Mouse (Mus musculus): Measurements from ENCODE around the gene 4930519P11Rik. TPM values are rescaled to one million over a fixed set of nuclear protein-coding genes. Genes with fewer than 3 reads are reported as not detected.

Gene 4930519P11Rik
- polyA plus RNA-seq, 1 experiment: 1.4 TPM

DNA sequence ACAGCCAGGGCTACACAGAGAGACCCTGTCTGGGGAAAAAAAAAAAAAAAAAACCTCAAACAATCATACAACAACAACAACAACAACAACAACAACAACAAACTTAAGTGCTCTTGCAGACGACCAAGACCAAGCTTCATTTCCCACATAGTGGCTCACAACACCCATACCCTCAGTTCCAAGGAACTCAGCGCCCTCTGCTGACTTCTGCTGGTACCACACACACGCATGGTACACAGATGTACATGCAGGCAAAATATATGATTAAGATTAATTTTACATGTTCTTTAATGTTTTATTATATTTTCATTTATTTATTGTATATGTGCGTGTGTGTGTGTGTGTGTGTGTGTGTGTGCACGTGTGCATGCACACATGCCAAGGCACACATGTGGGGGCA lies 26.8 kb downstream of the 4930519P11Rik start:
- DNase-seq (ENCODE audit: low read depth in 1 of 2, low spot score in 2 of 2): peak in 1 of 2 experiments; percentile 16
- H3K27me3 ChIP-seq (ENCODE audit: control insufficient read depth, insufficient read depth, low read length): no peaks in the 10 kb centered on the region
- 84% methylated on average over 5 of the region's 5 CpGs for WGBS

DNA sequence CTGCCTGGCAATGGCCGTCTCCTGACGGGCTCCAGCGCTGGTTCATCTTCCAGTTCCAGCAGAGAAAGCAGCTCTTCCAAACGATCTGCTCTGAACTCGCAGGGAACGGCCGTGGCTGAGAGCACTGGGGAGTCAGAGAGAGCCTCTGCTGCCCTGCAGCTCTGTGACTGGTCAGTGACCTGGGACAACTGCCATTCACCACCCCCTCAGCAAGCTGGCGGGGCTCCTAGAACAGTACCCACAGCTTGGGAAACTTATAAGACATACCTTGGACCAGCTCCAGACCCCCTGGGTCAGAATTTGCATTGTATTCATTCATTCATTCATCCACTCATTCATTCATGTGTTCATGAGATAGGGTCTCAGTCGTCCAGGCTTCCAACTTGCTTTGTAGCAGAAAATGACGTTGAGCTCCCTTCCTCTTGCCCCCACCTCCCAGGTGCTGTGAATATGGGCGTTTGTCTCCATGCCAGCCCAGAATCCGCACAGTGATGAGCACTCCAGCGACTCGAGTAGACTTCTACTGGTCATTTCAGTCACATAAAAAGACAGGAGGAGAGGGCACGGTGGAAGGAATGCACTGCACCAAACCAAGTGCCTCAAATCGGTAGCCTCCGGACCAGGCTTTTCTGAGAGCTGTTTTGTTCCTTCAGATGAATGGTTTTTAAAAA lies 28.2 kb downstream of the 4930519P11Rik start:
- WGBS: 85% methylated on average over 17 of the region's 17 CpGs
- H3K4me3 ChIP-seq (ENCODE audit: extremely low read depth, insufficient read depth, insufficient read length): no peak overlapping the region
- TF ChIP-seq CTCF (IDR thresholded peaks at IDR 0.05; ENCODE audit: extremely low read depth, insufficient read depth, insufficient read length, insufficient replicate concordance) (no peak), POLR2A (IDR thresholded peaks at IDR 0.05; ENCODE audit: low read depth, low read length) (no peak)
- no peaks in the 10 kb centered on the region for H3K27me3 ChIP-seq (ENCODE audit: control insufficient read depth, insufficient read depth, low read length)
- H3K27ac ChIP-seq (ENCODE audit: insufficient read depth, low read length): no peak overlapping the region
- peaks cover 7% of the 10 kb centered on the region for H3K36me3 ChIP-seq (ENCODE audit: control insufficient read depth, insufficient read depth, low read length)
- no peaks in the 10 kb centered on the region for H3K4me1 ChIP-seq (ENCODE audit: control insufficient read depth, insufficient read depth, insufficient read length)
- no peak for DNase-seq (ENCODE audit: low read depth in 1 of 2, low spot score in 2 of 2)

More for the DNA sequence above, 26.8 kb downstream of the 4930519P11Rik start:
- peaks cover 7% of the 10 kb centered on the region for H3K36me3 ChIP-seq (ENCODE audit: control insufficient read depth, insufficient read depth, low read length)
- no peak overlapping the region for H3K27ac ChIP-seq (ENCODE audit: insufficient read depth, low read length)
- TF ChIP-seq CTCF (IDR thresholded peaks at IDR 0.05; ENCODE audit: extremely low read depth, insufficient read depth, insufficient read length, insufficient replicate concordance) (peak; percentile 26; the same call in 1 of the 2 replicates), POLR2A (IDR thresholded peaks at IDR 0.05; ENCODE audit: low read depth, low read length) (no peak)
- H3K4me3 ChIP-seq (ENCODE audit: extremely low read depth, insufficient read depth, insufficient read length): no peak overlapping the region
- H3K4me1 ChIP-seq (ENCODE audit: control insufficient read depth, insufficient read depth, insufficient read length): no peaks in the 10 kb centered on the region

DNA sequence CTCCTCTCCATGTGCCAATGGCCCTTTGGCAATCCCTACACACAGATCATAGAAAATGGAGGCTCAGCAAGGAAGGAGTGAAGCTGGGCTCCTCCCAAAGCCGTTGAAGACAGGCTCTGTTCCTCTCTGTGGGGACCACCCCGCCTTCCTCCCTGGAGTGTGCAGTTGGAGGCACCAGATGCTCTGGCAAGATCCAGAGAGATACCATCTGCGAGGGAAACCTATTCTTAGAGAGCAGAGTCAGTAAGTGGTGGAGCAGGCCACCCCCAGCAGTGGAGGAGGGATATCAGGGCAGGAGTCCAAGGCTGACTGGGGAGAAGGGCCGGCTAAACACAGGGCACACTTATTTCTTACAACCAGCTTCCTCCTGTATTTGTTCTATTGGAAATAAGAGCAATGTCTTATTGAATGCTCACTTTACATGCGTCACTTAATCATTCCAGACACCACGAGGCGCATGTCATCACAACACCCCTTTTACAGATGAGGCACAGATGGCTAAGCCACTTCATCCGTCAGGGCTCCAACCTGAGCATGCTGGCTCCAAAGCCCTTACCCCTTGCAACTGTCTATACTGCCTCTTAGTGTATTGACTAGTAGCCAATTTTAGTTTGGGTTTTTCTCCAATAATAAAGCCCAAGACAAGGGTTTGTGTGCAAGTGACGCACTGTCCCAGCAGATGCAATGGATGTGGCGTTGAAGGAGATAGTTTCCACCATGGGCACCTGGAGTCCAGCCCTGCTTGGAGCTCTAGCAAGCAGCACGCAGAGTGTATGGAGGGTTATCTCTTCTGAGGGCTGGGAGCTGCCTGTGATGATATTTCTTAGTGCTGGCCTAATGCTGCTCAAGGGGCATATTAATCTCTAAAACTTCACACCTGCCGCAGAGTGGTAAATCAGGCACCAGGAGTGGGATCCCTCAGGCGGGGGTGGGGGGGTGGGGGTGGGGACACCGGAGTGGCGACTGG lies 29.0 kb downstream of the 4930519P11Rik start:
- peaks cover 7% of the 10 kb centered on the region for H3K36me3 ChIP-seq (ENCODE audit: control insufficient read depth, insufficient read depth, low read length)
- H3K4me3 ChIP-seq (ENCODE audit: extremely low read depth, insufficient read depth, insufficient read length): no peak overlapping the region
- TF ChIP-seq CTCF (IDR thresholded peaks at IDR 0.05; ENCODE audit: extremely low read depth, insufficient read depth, insufficient read length, insufficient replicate concordance): no peak
- no peak for TF ChIP-seq POLR2A (IDR thresholded peaks at IDR 0.05; ENCODE audit: low read depth, low read length)
- no peaks in the 10 kb centered on the region for H3K4me1 ChIP-seq (ENCODE audit: control insufficient read depth, insufficient read depth, insufficient read length)
- WGBS: 72% methylated on average over 15 of the region's 15 CpGs
- no peak overlapping the region for H3K27ac ChIP-seq (ENCODE audit: insufficient read depth, low read length)
- H3K27me3 ChIP-seq (ENCODE audit: control insufficient read depth, insufficient read depth, low read length): no peaks in the 10 kb centered on the region
- no peak for DNase-seq (ENCODE audit: low read depth in 1 of 2, low spot score in 2 of 2)

DNA sequence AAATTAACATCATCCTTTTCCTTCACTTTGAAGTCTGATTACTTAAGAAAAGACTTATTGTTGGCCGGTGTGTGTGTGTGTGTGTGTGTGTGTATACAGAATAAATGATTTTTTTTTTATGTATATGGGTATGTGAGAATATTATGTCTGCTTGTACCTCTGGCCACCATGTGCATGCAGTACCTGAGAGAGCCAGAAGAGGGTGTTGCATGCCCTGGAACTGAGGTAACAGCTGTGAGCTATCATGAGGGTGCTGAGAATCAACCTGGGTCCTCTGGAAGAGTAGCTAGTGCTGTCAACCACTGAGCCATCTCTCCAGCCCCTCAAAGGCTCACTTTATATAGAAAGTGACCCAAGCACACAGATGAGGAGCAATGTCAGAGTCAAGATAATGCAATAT lies 31.8 kb downstream of the 4930519P11Rik start:
- WGBS: 85% methylated on average over 1 of the region's 1 CpGs
- DNase-seq (ENCODE audit: low read depth in 1 of 2, low spot score in 2 of 2): no peak

DNA sequence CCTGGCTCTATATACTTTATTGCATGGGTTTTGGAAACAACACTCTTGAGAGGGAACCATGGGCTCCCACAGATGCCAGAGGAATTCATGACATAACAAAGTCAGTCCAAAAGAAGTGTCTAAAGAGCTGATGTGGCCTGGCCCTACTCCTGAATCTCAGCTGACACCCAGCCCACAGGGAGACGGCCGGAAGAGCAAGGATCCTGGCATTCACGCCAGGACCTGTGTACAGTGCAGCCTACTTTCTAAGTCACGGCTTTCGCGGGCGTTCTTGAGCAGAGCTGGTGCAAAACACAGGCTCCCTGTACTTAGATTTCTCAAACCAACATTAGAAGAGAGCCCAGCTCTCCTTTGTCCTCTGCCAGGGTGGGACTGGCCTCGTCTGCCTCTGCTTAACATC lies 32.7 kb downstream of the 4930519P11Rik start:
- H3K36me3 ChIP-seq (ENCODE audit: control insufficient read depth, insufficient read depth, low read length): no peaks in the 10 kb centered on the region
- 86% methylated on average over 8 of the region's 8 CpGs for WGBS
- H3K27ac ChIP-seq (ENCODE audit: insufficient read depth, low read length): no peak overlapping the region
- TF ChIP-seq POLR2A (IDR thresholded peaks at IDR 0.05; ENCODE audit: low read depth, low read length) (no peak), CTCF (IDR thresholded peaks at IDR 0.05; ENCODE audit: extremely low read depth, insufficient read depth, insufficient read length, insufficient replicate concordance) (no peak)
- no peak overlapping the region for H3K4me3 ChIP-seq (ENCODE audit: extremely low read depth, insufficient read depth, insufficient read length)
- H3K27me3 ChIP-seq (ENCODE audit: control insufficient read depth, insufficient read depth, low read length): no peaks in the 10 kb centered on the region
- no peak for DNase-seq (ENCODE audit: low read depth in 1 of 2, low spot score in 2 of 2)
- H3K4me1 ChIP-seq (ENCODE audit: control insufficient read depth, insufficient read depth, insufficient read length): no peaks in the 10 kb centered on the region

More for the DNA sequence above, 31.8 kb downstream of the 4930519P11Rik start:
- no peaks in the 10 kb centered on the region for H3K4me1 ChIP-seq (ENCODE audit: control insufficient read depth, insufficient read depth, insufficient read length)
- TF ChIP-seq CTCF (IDR thresholded peaks at IDR 0.05; ENCODE audit: extremely low read depth, insufficient read depth, insufficient read length, insufficient replicate concordance) (no peak), POLR2A (IDR thresholded peaks at IDR 0.05; ENCODE audit: low read depth, low read length) (no peak)
- no peaks in the 10 kb centered on the region for H3K27me3 ChIP-seq (ENCODE audit: control insufficient read depth, insufficient read depth, low read length)
- no peaks in the 10 kb centered on the region for H3K36me3 ChIP-seq (ENCODE audit: control insufficient read depth, insufficient read depth, low read length)
- no peak overlapping the region for H3K4me3 ChIP-seq (ENCODE audit: extremely low read depth, insufficient read depth, insufficient read length)
- no peak overlapping the region for H3K27ac ChIP-seq (ENCODE audit: insufficient read depth, low read length)

DNA sequence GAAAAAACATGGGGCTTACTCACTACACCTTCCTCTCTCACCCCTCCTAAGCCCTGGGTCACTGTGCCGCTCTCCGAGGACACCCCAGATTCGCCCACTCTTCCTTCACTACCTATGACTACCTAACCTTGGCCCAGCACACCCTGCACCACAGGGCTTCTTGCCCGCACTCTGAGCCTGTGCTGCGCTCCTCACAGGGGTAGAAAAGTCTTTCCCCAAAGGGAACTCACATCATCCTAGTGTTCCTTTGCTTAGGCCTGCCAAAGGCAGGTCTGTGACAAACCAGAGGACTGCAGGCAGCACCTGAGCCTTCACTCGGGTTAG lies 35.5 kb downstream of the 4930519P11Rik start:
- Histone ChIP-seq H3K4me1 (ENCODE audit: control insufficient read depth, insufficient read depth, insufficient read length) (peaks cover 3% of the 10 kb centered on the region; the same call in 1 of the 2 replicates), H3K27me3 (ENCODE audit: control insufficient read depth, insufficient read depth, low read length) (no peaks in the 10 kb centered on the region), H3K27ac (ENCODE audit: insufficient read depth, low read length) (no peak overlapping the region), H3K36me3 (ENCODE audit: control insufficient read depth, insufficient read depth, low read length) (no peaks in the 10 kb centered on the region), H3K4me3 (ENCODE audit: extremely low read depth, insufficient read depth, insufficient read length) (no peak overlapping the region)
- no peak for TF ChIP-seq POLR2A (IDR thresholded peaks at IDR 0.05; ENCODE audit: low read depth, low read length)
- no peak for TF ChIP-seq CTCF (IDR thresholded peaks at IDR 0.05; ENCODE audit: extremely low read depth, insufficient read depth, insufficient read length, insufficient replicate concordance)
- no peak for DNase-seq (ENCODE audit: low read depth in 1 of 2, low spot score in 2 of 2)
- 96% methylated on average over 6 of the region's 6 CpGs for WGBS

Data from spleen, adult 2 months (tissue).